Mouse (Mus musculus) bone marrow, adult 2 months (tissue): ENCODE data around the gene Pef1.

ENCODE experiments used
- CTCF ChIP-seq: fragments of 200-500 bp; IDR thresholded peaks from 2 replicates; pipeline ENCODE4 v1.5.1; 2011; ENCODE audit warnings: low read length, control low read depth; ENCODE audit not compliant: control insufficient read depth, insufficient read depth
- POLR2A ChIP-seq: fragments of 200-500 bp; IDR thresholded peaks from 2 replicates; pipeline ENCODE4 v1.6.1; 2011; ENCODE audit warnings: low read depth, mild to moderate bottlenecking, control low read depth, low read length, borderline replicate concordance; ENCODE audit not compliant: control insufficient read depth

DNA sequence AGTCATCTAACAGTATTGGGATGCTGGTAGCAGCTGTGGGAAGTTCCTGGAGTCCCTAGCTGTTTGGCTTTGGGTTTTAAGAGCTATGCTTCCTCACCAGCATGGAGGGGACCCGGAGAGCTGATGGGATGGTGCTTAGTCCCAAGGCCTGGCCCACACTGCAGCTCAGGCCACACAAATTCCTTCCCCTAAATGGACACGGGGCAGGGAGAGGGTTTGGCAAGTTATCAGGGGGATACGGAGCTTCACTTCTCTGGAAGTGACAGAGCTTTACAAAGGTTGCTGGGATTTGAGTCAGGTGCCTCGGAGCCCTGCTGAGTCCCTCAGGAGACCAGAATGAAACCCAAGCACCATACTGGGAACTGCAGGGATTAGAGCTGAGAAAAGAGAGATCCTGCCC is 59.0 kb downstream of the Pef1 start:
- TF ChIP-seq POLR2A: no peak
- TF ChIP-seq CTCF: no peak
